Mouse (Mus musculus) natural killer cell, adult 2 months (primary cell): ENCODE results near the gene Psmd11.

Experiments used
- DNase-seq, 2 experiments: peaks; one replicate each; pipeline ENCODE4 v3.0.0; 2022; ENCODE audit warnings: low spot score in 2 of 2

Gene Psmd11

DNA sequence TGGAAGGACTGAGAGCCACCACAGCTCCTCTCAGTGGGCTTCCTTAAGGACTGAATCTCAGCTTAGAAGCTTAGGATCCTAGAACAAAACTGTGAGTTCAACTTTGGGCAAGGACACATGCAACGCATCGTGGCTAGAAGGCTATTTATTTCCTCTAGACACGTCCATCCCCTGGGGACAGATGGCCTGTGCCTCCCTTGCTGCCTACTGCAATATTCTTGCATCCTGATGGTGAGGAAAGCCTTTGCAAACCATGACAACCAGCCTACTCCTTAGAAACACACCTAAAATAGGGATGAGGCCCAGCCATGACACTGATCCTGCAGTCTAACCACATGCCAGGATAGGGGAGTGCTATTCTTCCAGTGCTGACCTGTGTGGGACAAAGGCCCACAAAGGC is 77.2 kb downstream of the Psmd11 start:
- DNase-seq: no peak

DNA sequence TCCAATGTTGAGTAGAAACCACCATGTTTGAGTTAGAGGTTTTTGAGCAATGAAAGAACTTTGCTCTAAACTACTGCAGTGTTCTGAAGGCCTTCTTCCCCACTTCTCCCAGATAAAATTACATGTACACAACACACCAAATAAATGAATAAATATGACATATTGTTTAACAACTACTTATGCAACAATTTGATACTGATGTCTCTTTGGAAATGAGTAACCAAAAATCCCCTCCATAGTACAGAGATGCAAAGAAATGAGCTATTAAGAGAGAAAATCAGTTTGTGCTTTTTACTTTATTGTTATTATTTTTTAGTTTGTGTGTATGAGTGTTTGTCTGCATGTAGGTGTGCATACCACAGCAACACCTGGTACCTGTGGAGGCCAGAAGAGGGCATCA is 78.1 kb downstream of the Psmd11 start:
- no peak for DNase-seq

DNA sequence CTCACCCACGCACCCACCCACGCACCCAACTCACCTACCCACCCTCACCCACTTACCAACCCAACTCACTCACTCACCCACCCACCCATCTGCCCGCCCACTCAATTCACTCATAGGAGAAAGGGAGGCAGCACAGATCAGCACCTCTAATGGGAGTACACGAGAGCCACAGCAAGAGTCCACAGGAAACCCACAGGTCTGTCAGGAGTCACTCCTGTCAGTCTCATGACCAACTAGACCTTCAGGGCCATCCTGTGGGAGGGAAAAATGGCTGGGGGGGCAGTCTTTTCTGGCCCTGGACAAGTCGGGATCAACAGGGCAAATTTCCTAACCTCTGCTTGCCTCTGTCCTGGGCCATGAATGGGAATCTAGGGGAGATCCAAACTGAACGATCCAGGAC is 79.4 kb downstream of the Psmd11 start:
- peak; percentile 45 to 47 for DNase-seq

DNA sequence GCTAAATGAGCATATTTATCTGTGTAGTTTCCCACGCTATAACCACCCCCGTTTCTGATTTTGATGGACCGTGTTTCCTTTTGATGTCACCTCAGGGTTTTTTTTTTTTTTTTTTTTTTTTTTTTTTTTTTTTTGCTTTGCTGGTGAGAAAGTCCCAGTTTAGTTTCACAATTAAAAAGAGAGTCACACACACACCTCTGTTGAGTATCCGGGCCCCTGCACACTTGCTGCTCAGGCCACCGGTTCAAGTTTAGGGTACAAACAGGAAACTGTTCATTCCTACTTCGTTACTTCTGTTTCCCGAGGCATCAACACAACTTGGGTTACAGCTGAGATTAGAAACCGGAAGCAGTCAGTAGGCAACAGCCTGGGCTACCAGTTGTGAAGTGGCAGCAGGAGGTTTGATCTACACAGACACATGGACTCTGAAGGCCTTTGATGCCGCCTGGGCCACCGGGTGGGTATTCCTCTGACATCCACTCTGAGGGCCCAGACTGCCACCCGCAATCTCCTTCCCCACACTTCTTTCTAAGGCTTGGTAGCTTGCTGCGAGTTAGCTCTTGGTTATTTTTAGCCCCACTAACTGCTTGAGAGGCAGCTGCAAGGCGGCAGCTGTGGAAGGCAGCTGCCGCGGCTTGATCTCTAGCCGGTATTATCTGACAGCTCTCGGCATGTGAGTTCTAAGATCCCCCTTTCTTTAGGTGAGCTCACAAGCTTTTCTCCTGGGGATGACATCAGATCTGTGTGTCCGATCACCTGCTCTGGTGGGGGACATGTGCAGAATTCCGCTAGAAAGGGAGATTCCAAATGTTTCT is 80.2 kb downstream of the Psmd11 start:
- peak; percentile 69 to 82 for DNase-seq

DNA sequence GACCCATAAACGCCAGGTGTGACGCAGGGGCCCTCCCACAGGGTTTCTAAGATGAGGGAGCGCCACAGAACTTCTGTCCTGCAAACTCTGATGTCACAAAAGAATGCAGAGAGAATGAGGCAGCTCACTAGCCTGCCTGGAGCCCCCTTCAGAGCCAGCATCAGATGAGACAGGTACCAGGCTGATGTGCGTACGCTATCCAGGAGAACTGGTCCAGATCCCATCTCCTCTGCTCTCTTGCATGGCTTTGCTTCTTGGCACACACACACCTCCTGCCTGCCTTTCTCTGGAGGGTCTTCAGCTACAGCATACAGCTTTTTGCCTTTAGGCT is 80.7 kb downstream of the Psmd11 start:
- no peak for DNase-seq

DNA sequence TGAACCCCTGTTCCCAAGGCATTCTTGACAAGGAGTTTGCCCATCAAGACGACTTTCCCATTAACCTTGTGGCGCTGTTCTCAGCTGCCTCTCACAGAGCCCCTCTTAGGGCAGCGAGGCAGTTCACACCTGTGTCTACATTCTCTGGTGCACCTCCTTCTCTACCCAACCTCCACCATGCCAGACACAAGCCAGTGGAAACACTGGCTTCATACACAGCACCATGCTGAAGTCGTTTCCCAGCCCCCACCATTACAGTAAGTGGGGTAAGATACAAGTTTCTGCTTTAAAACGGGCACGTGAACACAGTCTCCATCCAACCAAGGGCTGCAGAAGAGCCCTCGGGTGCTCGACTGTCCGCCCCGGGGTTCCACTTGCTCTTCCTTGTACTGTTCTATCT is 81.7 kb downstream of the Psmd11 start:
- no peak for DNase-seq

DNA sequence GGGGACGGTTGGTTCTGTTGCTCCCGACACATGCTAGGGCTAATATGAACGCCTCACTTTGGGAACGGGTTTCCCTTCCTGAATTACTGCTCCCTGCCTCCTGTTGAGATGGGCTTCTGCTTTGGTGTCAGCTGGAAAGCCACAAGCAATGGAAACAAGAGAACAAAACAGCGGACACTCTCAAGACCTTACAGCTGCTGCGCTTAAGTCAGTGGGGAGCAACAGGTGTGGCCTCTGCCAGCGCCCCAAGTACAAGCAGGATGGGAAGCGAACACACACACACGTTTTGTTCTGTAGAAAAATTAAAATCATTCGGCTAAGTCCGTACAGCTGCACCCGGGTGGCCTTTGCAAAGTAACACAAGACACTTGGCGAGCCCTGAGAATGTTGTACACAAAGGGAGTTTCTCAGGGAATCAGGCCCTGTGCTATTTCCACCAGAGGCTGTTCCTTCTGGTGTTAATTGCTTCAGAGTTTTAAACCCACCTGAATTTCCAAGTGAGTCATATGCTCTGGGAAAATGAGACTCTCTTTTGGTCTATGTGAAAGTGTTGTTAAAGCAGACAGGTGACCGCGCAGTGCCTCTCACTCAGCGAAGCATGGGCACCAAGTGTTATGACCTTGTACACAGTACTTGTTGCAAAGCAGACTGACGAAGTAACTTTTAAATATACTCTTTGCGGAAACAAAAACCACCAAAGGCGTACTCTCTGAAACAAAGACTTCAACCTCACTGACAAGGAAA is 84.1 kb downstream of the Psmd11 start:
- DNase-seq: no peak

DNA sequence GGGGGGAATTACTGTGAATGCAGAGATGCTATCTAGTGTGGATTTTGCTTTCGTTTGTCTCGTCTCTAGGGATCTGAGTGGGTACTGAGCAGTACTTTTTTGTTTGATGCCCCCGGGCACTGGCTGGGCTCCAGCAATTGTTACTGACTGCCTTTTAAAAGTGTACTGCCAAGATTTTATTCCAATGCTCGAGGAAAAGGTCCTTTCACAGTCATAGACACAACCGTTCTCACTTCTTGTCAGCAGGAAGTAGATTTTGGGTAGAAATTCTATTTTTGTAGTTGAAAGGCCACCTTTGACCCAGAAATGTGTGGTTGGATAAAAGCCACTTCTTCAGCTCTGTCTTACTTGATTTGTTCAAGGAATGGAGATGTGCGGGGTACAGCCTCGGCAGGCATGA is 85.4 kb downstream of the Psmd11 start:
- no peak for DNase-seq

DNA sequence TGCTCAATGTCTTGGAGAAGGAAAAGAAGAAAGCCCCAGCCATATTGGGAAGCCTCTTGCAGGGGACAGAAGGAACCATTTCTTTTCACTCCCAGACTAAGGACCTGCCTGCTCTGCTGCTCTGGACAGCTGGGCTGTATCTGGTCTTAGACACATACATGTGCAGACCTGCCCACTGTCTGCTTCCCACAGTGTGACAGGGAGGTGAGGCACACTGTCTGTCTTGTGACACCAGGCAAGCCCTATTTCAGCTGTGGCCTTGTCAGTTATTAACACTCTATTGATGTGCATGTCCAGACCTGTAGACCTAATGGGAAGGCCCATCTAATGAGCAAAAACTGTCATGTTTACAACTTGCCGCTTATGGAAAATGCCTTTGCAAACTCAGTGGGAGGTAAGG is 86.9 kb downstream of the Psmd11 start:
- DNase-seq: no peak

DNA sequence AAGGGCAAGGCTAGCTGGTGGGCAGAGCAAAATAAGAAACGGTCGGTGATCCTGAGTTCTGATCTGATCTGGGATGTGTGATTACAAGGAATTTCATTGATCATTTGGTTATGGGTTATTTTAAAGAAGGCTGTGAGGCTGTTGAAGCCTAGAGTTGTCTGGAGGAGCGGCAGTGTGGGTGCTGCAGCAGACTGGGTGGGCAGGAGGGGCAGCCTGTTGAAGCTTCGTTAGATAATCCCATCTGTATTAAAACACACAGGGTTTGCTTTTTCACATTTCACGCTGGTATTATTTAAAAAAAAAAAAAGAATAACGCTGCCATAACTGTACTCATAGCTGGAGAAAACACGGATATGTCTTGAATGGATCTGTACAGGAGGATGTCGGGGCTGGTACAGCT is 87.5 kb downstream of the Psmd11 start:
- no peak for DNase-seq

DNA sequence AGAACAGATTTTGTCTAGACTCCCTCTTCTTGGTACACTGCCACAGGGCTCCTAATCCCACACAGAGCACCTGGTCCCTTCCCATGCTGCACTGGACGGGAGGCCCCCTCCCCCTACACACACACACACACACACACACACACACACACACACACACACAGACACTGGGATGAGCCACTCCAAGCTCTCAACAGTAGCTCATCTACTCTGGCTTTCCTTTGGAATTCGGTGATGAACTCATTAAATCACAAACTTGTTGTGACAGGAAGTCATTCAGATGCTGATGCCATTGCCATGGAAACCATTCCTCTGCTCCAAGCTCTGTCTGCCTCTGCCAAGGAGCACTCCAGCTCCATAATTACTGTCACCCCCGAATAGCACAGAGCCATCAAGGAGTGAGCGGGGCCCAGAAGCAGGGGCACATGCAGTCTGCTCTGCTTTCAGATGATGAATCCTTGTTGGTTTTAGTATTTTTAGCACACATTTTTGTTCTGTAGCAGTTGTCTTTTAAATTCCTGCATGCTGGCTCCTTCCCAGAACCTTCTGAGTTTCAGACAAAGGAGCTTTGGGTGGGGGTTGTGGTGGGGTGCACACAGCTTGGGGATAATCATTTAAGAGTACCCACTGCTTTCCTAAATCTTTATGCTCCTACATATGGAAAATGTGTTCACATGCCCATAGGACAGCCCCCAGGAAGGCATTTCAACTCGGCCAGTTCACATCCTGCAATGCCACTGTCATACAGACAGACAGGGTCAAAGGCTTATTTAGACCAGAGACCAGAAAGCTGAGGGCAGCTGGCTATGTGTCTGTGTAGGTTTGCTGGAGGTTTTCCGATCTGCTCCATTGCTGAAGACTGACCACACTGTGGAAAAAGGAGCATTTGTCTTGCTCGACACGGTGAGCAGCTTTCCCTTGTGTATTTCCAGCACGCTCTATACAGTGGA is 90.3 kb downstream of the Psmd11 start:
- no peak for DNase-seq

DNA sequence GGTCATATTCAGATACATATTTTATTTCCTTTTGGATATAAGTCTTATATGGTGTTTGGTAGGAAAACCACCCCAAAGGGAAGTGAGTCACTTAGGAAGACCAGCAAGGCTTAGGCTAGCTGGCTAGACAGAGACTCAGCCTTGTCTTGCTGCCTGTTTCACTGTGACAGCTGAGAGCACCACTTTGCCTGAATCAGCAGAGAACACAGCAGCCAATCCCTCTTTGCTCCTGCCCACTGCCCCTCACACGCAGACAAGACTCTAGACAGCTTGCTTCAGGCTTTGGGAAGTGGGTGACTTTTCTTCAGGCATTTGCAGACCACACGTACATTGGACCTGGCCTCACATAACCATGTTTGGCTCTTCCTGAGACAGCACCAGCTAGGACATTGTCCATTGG is 92.7 kb downstream of the Psmd11 start:
- DNase-seq: no peak
